14 mouse cellular contexts compared by ENCODE assay signal in genomic region chr11:95340259-95340658, GRCm38 (mm10). TPM values are rescaled to one million over a fixed set of nuclear protein-coding genes. Genes with fewer than 3 reads are reported as not detected.
DNase-seq lines count a peak whose midpoint lies in the region; ATAC-seq and TF ChIP-seq lines count a peak whose summit lies in the region.
"Had no signal": no experiment of that assay in that cellular context is flagged by ENCODE, and none has a peak within 500 bp of the region (broad histone marks: within the 10 kb centered on the region; RNA-seq: fewer than 3 reads in every experiment).

No protein-coding gene starts in this region.

- no peaks in the 10 kb centered on the region for H3K9me3 ChIP-seq in forebrain, embryonic 10.5 days
- H3K9me3 ChIP-seq in forebrain, postnatal 0 days (ENCODE audit: low read length) = no peaks in the 10 kb centered on the region
- no peaks in the 10 kb centered on the region for H3K9me3 ChIP-seq in intestine, postnatal 0 days (ENCODE audit: control insufficient read depth)
- no peaks in the 10 kb centered on the region for H3K9me3 ChIP-seq in intestine, embryonic 16.5 days (ENCODE audit: control insufficient read depth, low read length)
- no peaks in the 10 kb centered on the region for H3K9me3 ChIP-seq in embryonic facial prominence, embryonic 14.5 days (ENCODE audit: control insufficient read depth, low read length)
- H3K9me3 ChIP-seq in liver, embryonic 15.5 days (replicated peaks) = no peaks in the 10 kb centered on the region
- H3K9me3 ChIP-seq: midbrain, embryonic 13.5 days had no signal

- DNase-seq in forebrain, embryonic 10.5 days (ENCODE audit: extremely low spot score, low spot score) = no peak
- no peak for DNase-seq in forebrain, postnatal 0 days
- no peak for DNase-seq in embryonic facial prominence, embryonic 14.5 days (ENCODE audit: low spot score)
- no peak for DNase-seq in thymus, postnatal 25 days
- no peak for DNase-seq in right cerebral cortex, postnatal 14 days
- DNase-seq: adrenal gland, postnatal 14 days; kidney, adult 9 months; lung, postnatal 4 days; right cerebral cortex, adult 18-20 months; thymus, adult 2 months had no signal

- peaks cover 43% of the 10 kb centered on the region for H3K4me1 ChIP-seq in forebrain, embryonic 10.5 days
- no peaks in the 10 kb centered on the region for H3K4me1 ChIP-seq in forebrain, postnatal 0 days (ENCODE audit: insufficient read depth)
- peaks cover 12% of the 10 kb centered on the region; the same call in 1 of the 2 replicates for H3K4me1 ChIP-seq in intestine, postnatal 0 days (replicated peaks; ENCODE audit: control insufficient read depth, insufficient read depth, low read length)
- H3K4me1 ChIP-seq in intestine, embryonic 16.5 days (ENCODE audit: control insufficient read depth, insufficient read depth, low read length) = peaks cover 31% of the 10 kb centered on the region
- peaks cover 34% of the 10 kb centered on the region for H3K4me1 ChIP-seq in embryonic facial prominence, embryonic 14.5 days (ENCODE audit: control insufficient read depth, insufficient read depth, low read length)
- peaks cover 83% of the 10 kb centered on the region for H3K4me1 ChIP-seq in liver, embryonic 15.5 days (replicated peaks)

- H3K27ac ChIP-seq in forebrain, embryonic 10.5 days = no peak overlapping the region
- H3K27ac ChIP-seq in forebrain, postnatal 0 days (ENCODE audit: low read depth, low read length) = no peak overlapping the region
- no peak overlapping the region for H3K27ac ChIP-seq in intestine, postnatal 0 days (ENCODE audit: low read depth, low read length)
- no peak overlapping the region for H3K27ac ChIP-seq in intestine, embryonic 16.5 days (ENCODE audit: low read length)
- no peak overlapping the region for H3K27ac ChIP-seq in embryonic facial prominence, embryonic 14.5 days (replicated peaks; ENCODE audit: low read depth, low read length)
- peak overlapping the region; percentile 97 for H3K27ac ChIP-seq in liver, embryonic 15.5 days (replicated peaks)
- H3K27ac ChIP-seq: midbrain, embryonic 13.5 days had no signal

- TF ChIP-seq CTCF in forebrain, postnatal 0 days (IDR thresholded peaks at IDR 0.05; ENCODE audit: low read depth) = no peak
- no peak for TF ChIP-seq CTCF in intestine, postnatal 0 days (IDR thresholded peaks at IDR 0.05; ENCODE audit: low read depth)

- H3K9ac ChIP-seq in forebrain, postnatal 0 days = no peak overlapping the region
- no peak overlapping the region for H3K9ac ChIP-seq in intestine, postnatal 0 days (ENCODE audit: low read depth, low read length)
- no peak overlapping the region for H3K9ac ChIP-seq in intestine, embryonic 16.5 days (ENCODE audit: low read depth, low read length)
- no peak overlapping the region for H3K9ac ChIP-seq in embryonic facial prominence, embryonic 14.5 days (ENCODE audit: low read depth, low read length)
- peak overlapping the region; percentile 90 for H3K9ac ChIP-seq in liver, embryonic 15.5 days
- H3K9ac ChIP-seq: midbrain, embryonic 13.5 days had no signal

- H3K4me3 ChIP-seq in forebrain, embryonic 10.5 days = peak overlapping the region; percentile 98; the same call in 1 of the 2 replicates
- H3K4me3 ChIP-seq in forebrain, postnatal 0 days (ENCODE audit: low read depth, low read length) = no peak overlapping the region
- H3K4me3 ChIP-seq in intestine, postnatal 0 days (ENCODE audit: low read depth, low read length) = no peak overlapping the region
- H3K4me3 ChIP-seq in intestine, embryonic 16.5 days (ENCODE audit: low read length) = no peak overlapping the region
- no peak overlapping the region for H3K4me3 ChIP-seq in embryonic facial prominence, embryonic 14.5 days (ENCODE audit: low read depth, low read length)
- H3K4me3 ChIP-seq in liver, embryonic 15.5 days (replicated peaks) = peak overlapping the region; percentile 91
- H3K4me3 ChIP-seq: midbrain, embryonic 13.5 days had no signal

- ATAC-seq in forebrain, postnatal 0 days = no peak
- ATAC-seq in intestine, postnatal 0 days = no peak
- ATAC-seq in intestine, embryonic 16.5 days = no peak
- ATAC-seq in embryonic facial prominence, embryonic 14.5 days (ENCODE audit: low read depth) = no peak
- ATAC-seq in liver, embryonic 15.5 days (ENCODE audit: insufficient read depth) = no peak
- ATAC-seq: midbrain, embryonic 13.5 days had no signal

- peaks cover 19% of the 10 kb centered on the region for H3K27me3 ChIP-seq in forebrain, embryonic 10.5 days (ENCODE audit: poor library complexity, severe bottlenecking)
- H3K27me3 ChIP-seq in forebrain, postnatal 0 days (ENCODE audit: insufficient read depth, low read length) = no peaks in the 10 kb centered on the region
- H3K27me3 ChIP-seq in intestine, postnatal 0 days (replicated peaks; ENCODE audit: control insufficient read depth, insufficient read depth, low read length) = no peaks in the 10 kb centered on the region
- no peaks in the 10 kb centered on the region for H3K27me3 ChIP-seq in intestine, embryonic 16.5 days (replicated peaks; ENCODE audit: control insufficient read depth, insufficient read depth, low read length)
- no peaks in the 10 kb centered on the region for H3K27me3 ChIP-seq in embryonic facial prominence, embryonic 14.5 days (replicated peaks; ENCODE audit: control insufficient read depth, insufficient read depth, low read length)
- no peaks in the 10 kb centered on the region for H3K27me3 ChIP-seq in liver, embryonic 15.5 days

- H3K36me3 ChIP-seq in forebrain, embryonic 10.5 days (replicated peaks) = no peaks in the 10 kb centered on the region
- no peaks in the 10 kb centered on the region for H3K36me3 ChIP-seq in forebrain, postnatal 0 days (ENCODE audit: insufficient read depth)
- no peaks in the 10 kb centered on the region for H3K36me3 ChIP-seq in intestine, postnatal 0 days (ENCODE audit: control insufficient read depth, insufficient read depth)
- H3K36me3 ChIP-seq in intestine, embryonic 16.5 days (ENCODE audit: control insufficient read depth, insufficient read depth, low read length) = no peaks in the 10 kb centered on the region
- no peaks in the 10 kb centered on the region for H3K36me3 ChIP-seq in embryonic facial prominence, embryonic 14.5 days (ENCODE audit: control insufficient read depth, insufficient read depth, low read length)
- H3K36me3 ChIP-seq in liver, embryonic 15.5 days (replicated peaks) = peaks cover 50% of the 10 kb centered on the region
- H3K36me3 ChIP-seq: midbrain, embryonic 13.5 days had no signal

- H3K4me2 ChIP-seq in forebrain, postnatal 0 days (ENCODE audit: low read depth) = no peak overlapping the region
- H3K4me2 ChIP-seq in intestine, postnatal 0 days (replicated peaks; ENCODE audit: low read depth) = 0 out of 2 replicates have a peak overlapping the region, but pooled peaks have one; percentile 35
- no peak overlapping the region for H3K4me2 ChIP-seq in intestine, embryonic 16.5 days (ENCODE audit: low read depth, low read length)
- H3K4me2 ChIP-seq in embryonic facial prominence, embryonic 14.5 days (ENCODE audit: low read depth, low read length) = peak overlapping the region; percentile 67; the same call in 1 of the 2 replicates
- peak overlapping the region; percentile 69 for H3K4me2 ChIP-seq in liver, embryonic 15.5 days
- H3K4me2 ChIP-seq: midbrain, embryonic 13.5 days had no signal

- 70% methylated on average over 1 of the region's 1 CpGs for WGBS in forebrain, embryonic 10.5 days
- WGBS in forebrain, postnatal 0 days = 40% methylated on average over 1 of the region's 1 CpGs
- whole genome bisulfite sequencing in intestine, postnatal 0 days = 79% methylated on average over 1 of the region's 1 CpGs
- WGBS in intestine, embryonic 16.5 days = 85% methylated on average over 1 of the region's 1 CpGs
- WGBS in embryonic facial prominence, embryonic 14.5 days = 56% methylated on average over 1 of the region's 1 CpGs
- 65% methylated on average over 1 of the region's 1 CpGs for WGBS in liver, embryonic 15.5 days (ENCODE audit: insufficient replicate concordance)

RNA-seq across cellular contexts. Expression of gene Fam117a, which starts 3.4 kb away (rescaled TPM):
- polyA plus RNA-seq in forebrain, embryonic 10.5 days (2016; fragmentation: Nextera tagmentation; extraction: Ambion mirVana) = 7.4 and 7.7 TPM in 2 replicates
- total RNA-seq in forebrain, postnatal 0 days (2014; rRNA removed) = 5.5 TPM in 2 replicates
- 1.0 and 1.8 TPM in 2 replicates for polyA plus RNA-seq in forebrain, postnatal 0 days (2015; fragmentation: Nextera tagmentation; extraction: Ambion mirVana)
- polyA plus RNA-seq in intestine, postnatal 0 days (2015; fragmentation: Nextera tagmentation; extraction: Ambion mirVana) = 5.5 and 7.4 TPM in 2 replicates
- polyA plus RNA-seq in intestine, embryonic 16.5 days (2015; fragmentation: Nextera tagmentation; extraction: Ambion mirVana) = 8.3 and 8.8 TPM in 2 replicates
- 15.2 and 15.5 TPM in 2 replicates for polyA plus RNA-seq in embryonic facial prominence, embryonic 14.5 days (2014; fragmentation: Nextera tagmentation; extraction: Ambion mirVana)
- polyA plus RNA-seq in liver, embryonic 15.5 days (2015; fragmentation: Nextera tagmentation; extraction: Ambion mirVana) = 75.3 and 78.9 TPM in 2 replicates

RNA-seq across cellular contexts. Expression of gene Kat7, which starts 30.2 kb away (rescaled TPM):
- polyA plus RNA-seq in forebrain, embryonic 10.5 days (2016; fragmentation: Nextera tagmentation; extraction: Ambion mirVana) = 93.2 and 93.7 TPM in 2 replicates
- total RNA-seq in forebrain, postnatal 0 days (2014; rRNA removed) = 69.0 and 78.2 TPM in 2 replicates
- polyA plus RNA-seq in forebrain, postnatal 0 days (2015; fragmentation: Nextera tagmentation; extraction: Ambion mirVana) = 62.5 and 72.8 TPM in 2 replicates
- polyA plus RNA-seq in intestine, postnatal 0 days (2015; fragmentation: Nextera tagmentation; extraction: Ambion mirVana) = 29.7 and 30.2 TPM in 2 replicates
- polyA plus RNA-seq in intestine, embryonic 16.5 days (2015; fragmentation: Nextera tagmentation; extraction: Ambion mirVana) = 61.1 and 64.5 TPM in 2 replicates
- polyA plus RNA-seq in embryonic facial prominence, embryonic 14.5 days (2014; fragmentation: Nextera tagmentation; extraction: Ambion mirVana) = 57.9 and 66.5 TPM in 2 replicates
- polyA plus RNA-seq in liver, embryonic 15.5 days (2015; fragmentation: Nextera tagmentation; extraction: Ambion mirVana) = 30.6 and 30.8 TPM in 2 replicates

RNA-seq across cellular contexts. Expression of gene Slc35b1, which starts 44.2 kb away (rescaled TPM):
- polyA plus RNA-seq in forebrain, embryonic 10.5 days (2016; fragmentation: Nextera tagmentation; extraction: Ambion mirVana) = 118 and 119 TPM in 2 replicates
- 103 and 109 TPM in 2 replicates for total RNA-seq in forebrain, postnatal 0 days (2014; rRNA removed)
- 160 and 179 TPM in 2 replicates for polyA plus RNA-seq in forebrain, postnatal 0 days (2015; fragmentation: Nextera tagmentation; extraction: Ambion mirVana)
- 130 and 144 TPM in 2 replicates for polyA plus RNA-seq in intestine, postnatal 0 days (2015; fragmentation: Nextera tagmentation; extraction: Ambion mirVana)
- 116 and 117 TPM in 2 replicates for polyA plus RNA-seq in intestine, embryonic 16.5 days (2015; fragmentation: Nextera tagmentation; extraction: Ambion mirVana)
- polyA plus RNA-seq in embryonic facial prominence, embryonic 14.5 days (2014; fragmentation: Nextera tagmentation; extraction: Ambion mirVana) = 105 and 108 TPM in 2 replicates
- 39.2 and 40.6 TPM in 2 replicates for polyA plus RNA-seq in liver, embryonic 15.5 days (2015; fragmentation: Nextera tagmentation; extraction: Ambion mirVana)

Comparison
In these comparisons a context has a peak if more than half of its experiments do, and no peak if none do; other contexts are left out.
1. H3K4me3 ChIP-seq: peak in forebrain, embryonic 10.5 days (single experiment) and liver, embryonic 15.5 days (single experiment); none in forebrain, postnatal 0 days (single experiment), intestine, postnatal 0 days (single experiment), intestine, embryonic 16.5 days (single experiment) and embryonic facial prominence, embryonic 14.5 days (single experiment).
2. H3K4me2 ChIP-seq: peak in intestine, postnatal 0 days (single experiment), embryonic facial prominence, embryonic 14.5 days (single experiment) and liver, embryonic 15.5 days (single experiment); none in forebrain, postnatal 0 days (single experiment) and intestine, embryonic 16.5 days (single experiment).